Mouse (Mus musculus): ENCODE data around the gene Xlr4c.
"Not testable (repeated sequence)": the region's sequence is repeated elsewhere in the genome, so short reads cannot be mapped to it uniquely, and the experiment has no call there.

Gene Xlr4c

GRCm38 (mm10) chrX:73242821-73243325, at the start of gene Xlr4c:
Xlr4c (minus strand) TSS chrX:73243130.
- peak; percentile 12 for DNase-seq

GRCm38 (mm10) chrX:73265270-73265669, 22.3 kb upstream of the Xlr4c start, which contains the start of gene Xlr3c:
Xlr3c (minus strand) TSS chrX:73265390.
- not testable (repeated sequence) for DNase-seq

- DNase-seq = not testable (repeated sequence)
These were observed 19.5 kb upstream of the Xlr4c start for GRCm38 (mm10) chrX:73262428-73262827.

- no peak for DNase-seq
These were observed 13.6 kb downstream of the Xlr4c start for GRCm38 (mm10) chrX:73229288-73229687.

- peak; percentile 76 for DNase-seq
These were observed 14.2 kb downstream of the Xlr4c start for GRCm38 (mm10) chrX:73228606-73229214.

- peak; percentile 81 for DNase-seq
These were observed 14.9 kb downstream of the Xlr4c start, which contains the start of gene F8a for GRCm38 (mm10) chrX:73227914-73228605. F8a (plus strand) TSS chrX:73228291.

- no peak for DNase-seq
These were observed 17.6 kb downstream of the Xlr4c start for GRCm38 (mm10) chrX:73225365-73225764.

GRCm38 (mm10) chrX:73213819-73214564, 28.9 kb downstream of the Xlr4c start, which contains the start of gene Xlr4b:
Xlr4b (plus strand) TSS chrX:73214333.
- DNase-seq = peak; percentile 44

- DNase-seq = peak; percentile 23
These were observed 51.0 kb downstream of the Xlr4c start, which contains the start of gene Xlr3b for GRCm38 (mm10) chrX:73191934-73192333. Xlr3b (plus strand) TSS chrX:73192207.

Data from thymus, postnatal 25 days (tissue).